In genomic region chr7:6262120-6262519, GRCm38 (mm10) we compare ENCODE assay signal across 29 mouse cellular contexts. TPM values are rescaled to one million over a fixed set of nuclear protein-coding genes. Genes with fewer than 3 reads are reported as not detected.
DNase-seq lines count a peak whose midpoint lies in the region; ATAC-seq and TF ChIP-seq lines count a peak whose summit lies in the region.
"Had no signal": no experiment of that assay in that cellular context is flagged by ENCODE, and none has a peak within 500 bp of the region (broad histone marks: within the 10 kb centered on the region; RNA-seq: fewer than 3 reads in every experiment).

No protein-coding gene starts in this region.

- WGBS in liver, adult 2 months = 72% methylated on average over 3 of the region's 3 CpGs
- WGBS in liver, embryonic 12.5 days (ENCODE audit: insufficient replicate concordance) = 57% methylated on average over 3 of the region's 3 CpGs

- DNase-seq in liver, adult 2 months (ENCODE audit: extremely low read depth, low read depth, low spot score) = peak; percentile 71
- DNase-seq in A20 (ENCODE audit: low read depth, low spot score) (peak; percentile 38), ES-CJ7 (ENCODE audit: low read depth, low spot score) (peak; percentile 85)
- no peak for DNase-seq in spleen, postnatal 10 days (ENCODE audit: low spot score in 2 of 2)
- DNase-seq in gastrocnemius, postnatal 14 days = no peak
- DNase-seq: adrenal gland, postnatal 25 days; cerebellum, adult 11 months; cerebellum, postnatal 14 days; gastrocnemius, adult 2 months; heart, adult 11 months; heart, postnatal 4 days; lung, adult 18-20 months; lung, postnatal 36 days; right cerebral cortex, postnatal 25 days had no signal

- H3K4me1 ChIP-seq in liver, adult 2 months (ENCODE audit: control insufficient read depth, insufficient read depth, low read length) = no peaks in the 10 kb centered on the region
- H3K4me1 ChIP-seq in liver, embryonic 12.5 days = no peaks in the 10 kb centered on the region
- H3K4me1 ChIP-seq: embryonic facial prominence, embryonic 13.5 days; forebrain, embryonic 15.5 days; limb, embryonic 12.5 days had no signal

- no peak for TF ChIP-seq POLR2A in liver, adult 2 months (IDR thresholded peaks at IDR 0.05; ENCODE audit: extremely low read depth, insufficient read depth, low read length)

- no peaks in the 10 kb centered on the region for H3K36me3 ChIP-seq in liver, adult 2 months (ENCODE audit: control insufficient read depth, insufficient read depth, low read length)
- H3K36me3 ChIP-seq in liver, embryonic 12.5 days = no peaks in the 10 kb centered on the region
- H3K36me3 ChIP-seq: embryonic facial prominence, embryonic 13.5 days; forebrain, embryonic 15.5 days; limb, embryonic 12.5 days had no signal

- H3K9ac ChIP-seq in liver, adult 2 months (ENCODE audit: low read depth, low read length) = no peak overlapping the region
- no peak overlapping the region for H3K9ac ChIP-seq in liver, embryonic 12.5 days
- H3K9ac ChIP-seq: embryonic facial prominence, embryonic 13.5 days; forebrain, embryonic 15.5 days; limb, embryonic 12.5 days had no signal

- TF ChIP-seq CTCF in liver, adult 2 months (IDR thresholded peaks at IDR 0.05; ENCODE audit: low read depth, low read length) = peak; percentile 50

- ATAC-seq in liver, embryonic 12.5 days = no peak
- peak; percentile 44; the same call in 1 of the 2 replicates for ATAC-seq in megakaryocyte progenitor cell, adult 5-6 weeks (replicated peaks; ENCODE audit: poor library complexity)
- ATAC-seq: CD4-positive, CD25-positive, alpha-beta regulatory T cell, adult 4 months; forebrain, embryonic 15.5 days; hindbrain, embryonic 16.5 days had no signal

- no peak overlapping the region for H3K4me3 ChIP-seq in liver, adult 2 months (ENCODE audit: insufficient read depth, low read depth, low read length)
- no peak overlapping the region for H3K4me3 ChIP-seq in liver, embryonic 12.5 days
- H3K4me3 ChIP-seq: embryonic facial prominence, embryonic 13.5 days; forebrain, embryonic 15.5 days; gastrocnemius, adult 2 months; limb, embryonic 12.5 days had no signal

- no peak overlapping the region for H3K4me2 ChIP-seq in liver, embryonic 12.5 days
- H3K4me2 ChIP-seq: embryonic facial prominence, embryonic 13.5 days; forebrain, embryonic 15.5 days; limb, embryonic 12.5 days had no signal

- intact Hi-C loops in gastrocnemius, postnatal 14 days (cut with DNase I; ENCODE audit: low total_unique reads) = no loop called here

- no peaks in the 10 kb centered on the region for H3K27me3 ChIP-seq in liver, adult 2 months (ENCODE audit: control insufficient read depth, insufficient read depth, low read length)
- peaks cover 9% of the 10 kb centered on the region; the same call in 1 of the 2 replicates for H3K27me3 ChIP-seq in liver, embryonic 12.5 days (replicated peaks)
- H3K27me3 ChIP-seq: embryonic facial prominence, embryonic 13.5 days; forebrain, embryonic 15.5 days; limb, embryonic 12.5 days had no signal

- no peaks in the 10 kb centered on the region for H3K79me2 ChIP-seq in liver, adult 2 months (ENCODE audit: control insufficient read depth, insufficient read depth, low read length)

- H3K27ac ChIP-seq in liver, adult 2 months (replicated peaks; ENCODE audit: insufficient read depth, low read depth, low read length) = no peak overlapping the region
- H3K27ac ChIP-seq in liver, embryonic 12.5 days = no peak overlapping the region
- H3K27ac ChIP-seq: embryonic facial prominence, embryonic 13.5 days; forebrain, embryonic 15.5 days; gastrocnemius, adult 2 months; limb, embryonic 12.5 days had no signal

- H3K9me3 ChIP-seq in liver, embryonic 12.5 days (replicated peaks) = no peaks in the 10 kb centered on the region
- H3K9me3 ChIP-seq: forebrain, embryonic 15.5 days; limb, embryonic 12.5 days had no signal

RNA-seq across cellular contexts. Expression of gene Epp13, which starts 9.6 kb away (rescaled TPM):
- not detected in 2 replicates for total RNA-seq in liver, adult 2 months (2014; rRNA removed)
- not detected in 2 replicates for polyA plus RNA-seq in liver, adult 2 months (2012; rRNA removed)
- polyA plus RNA-seq in liver, embryonic 12.5 days (2016; fragmentation: Nextera tagmentation; extraction: Ambion mirVana) = not detected in 2 replicates
- total RNA-seq in megakaryocyte progenitor cell, adult 5-6 weeks (2015) = not detected in 2 replicates
- total RNA-seq in megakaryocyte progenitor cell, adult 5-6 weeks (2017) = not detected in 2 replicates
- total RNA-seq in gastrocnemius, postnatal 14 days (2021) = not detected
- total RNA-seq: adrenal gland, postnatal 25 days; gastrocnemius, adult 2 months; heart, postnatal 4 days; layer of hippocampus, postnatal 25 days; left cerebral cortex, postnatal 10 days had no signal
- polyA plus RNA-seq: CD4-positive, CD25-positive, alpha-beta regulatory T cell, adult 4 months; embryonic facial prominence, embryonic 13.5 days; forebrain, embryonic 15.5 days; heart, embryonic 14.5 days; hindbrain, embryonic 16.5 days; kidney, embryonic 14.5 days; limb, embryonic 12.5 days; spleen, adult 2 months; stomach, embryonic 16.5 days; urinary bladder, adult 2 months had no signal

RNA-seq across cellular contexts. Expression of gene Zfp667, which starts 24.3 kb away (rescaled TPM):
- 1.5 and 1.6 TPM in 2 replicates for total RNA-seq in liver, adult 2 months (2014; rRNA removed)
- 0.21 and 0.43 TPM in 2 replicates for polyA plus RNA-seq in liver, adult 2 months (2012; rRNA removed)
- polyA plus RNA-seq in liver, embryonic 12.5 days (2016; fragmentation: Nextera tagmentation; extraction: Ambion mirVana) = 8.1 and 8.2 TPM in 2 replicates
- 1.3 and 3.3 TPM in 2 replicates for total RNA-seq in megakaryocyte progenitor cell, adult 5-6 weeks (2015)
- 2.8 and 3.4 TPM in 2 replicates for total RNA-seq in megakaryocyte progenitor cell, adult 5-6 weeks (2017)
- 1 to 10 TPM; 1.9 to 2.4 TPM for total RNA-seq in gastrocnemius, postnatal 14 days (2021)

RNA-seq across cellular contexts. Expression of gene Zscan5b, which starts 40.0 kb away (rescaled TPM):
- total RNA-seq in liver, adult 2 months (2014; rRNA removed) = not detected in 2 replicates
- polyA plus RNA-seq in liver, adult 2 months (2012; rRNA removed) = not detected in 2 replicates
- not detected in 2 replicates for polyA plus RNA-seq in liver, embryonic 12.5 days (2016; fragmentation: Nextera tagmentation; extraction: Ambion mirVana)
- total RNA-seq in megakaryocyte progenitor cell, adult 5-6 weeks (2015) = not detected in 2 replicates
- not detected in 2 replicates for total RNA-seq in megakaryocyte progenitor cell, adult 5-6 weeks (2017)
- total RNA-seq in gastrocnemius, postnatal 14 days (2021) = not detected
- total RNA-seq: adrenal gland, postnatal 25 days; gastrocnemius, adult 2 months; heart, postnatal 4 days; layer of hippocampus, postnatal 25 days; left cerebral cortex, postnatal 10 days had no signal
- polyA plus RNA-seq: CD4-positive, CD25-positive, alpha-beta regulatory T cell, adult 4 months; embryonic facial prominence, embryonic 13.5 days; forebrain, embryonic 15.5 days; heart, embryonic 14.5 days; hindbrain, embryonic 16.5 days; kidney, embryonic 14.5 days; limb, embryonic 12.5 days; spleen, adult 2 months; stomach, embryonic 16.5 days; thymus, postnatal 0 days; urinary bladder, adult 2 months had no signal

Comparison
In these comparisons a context has a peak if more than half of its experiments do, and no peak if none do; other contexts are left out.
1. DNase-seq: peak in liver, adult 2 months (single experiment), A20 (single experiment) and ES-CJ7 (single experiment); none in spleen, postnatal 10 days (0 of 2) and gastrocnemius, postnatal 14 days (single experiment).